Mouse (Mus musculus) lung, postnatal 0 days (tissue): ENCODE results near the gene Tmem176a. TPM values are rescaled to one million over a fixed set of nuclear protein-coding genes. Genes with fewer than 3 reads are reported as not detected.
"Not testable (repeated sequence)": the region's sequence is repeated elsewhere in the genome, so short reads cannot be mapped to it uniquely, and the experiment has no call there.

Experiments
- ATAC-seq: fragments of 200-750 bp; cut with Nextera tagmentation; 2 replicates; pipeline ENCODE4 v1.8.0; 2017; ENCODE audit warnings: moderate library complexity
- DNase-seq: peaks from one replicate; pipeline ENCODE4 v3.0.0-alpha.2; 2016; ENCODE audit warnings: low spot score
- H3K27ac ChIP-seq: fragments of 300-500 bp; sonication (generic); 2 replicates; pipeline ENCODE4 v1.5.1; 2014; ENCODE audit warnings: antibody characterized with exemption, mild to moderate bottlenecking, low read length, mixed read lengths
- H3K27me3 ChIP-seq: fragments of 300-500 bp; sonication (generic); replicated peaks from 2 replicates; pipeline ENCODE4 v1.6.1; 2014; ENCODE audit warnings: low read length, mixed read lengths; ENCODE audit not compliant: insufficient read depth
- H3K36me3 ChIP-seq: fragments of 300-500 bp; sonication (generic); 2 replicates; pipeline ENCODE4 v1.6.1; 2014; ENCODE audit warnings: low read length, mixed read lengths; ENCODE audit not compliant: insufficient read depth
- H3K4me1 ChIP-seq: fragments of 300-500 bp; sonication (generic); 2 replicates; pipeline ENCODE4 v1.6.1; 2014; ENCODE audit warnings: antibody characterized with exemption, low read depth, low read length, mixed read lengths; ENCODE audit not compliant: insufficient read depth
- H3K4me2 ChIP-seq: fragments of 300-500 bp; sonication (generic); replicated peaks from 2 replicates; pipeline ENCODE4 v1.6.1; 2014; ENCODE audit warnings: low read depth, mild to moderate bottlenecking, low read length, moderate library complexity, mixed read lengths
- H3K4me3 ChIP-seq: fragments of 300-500 bp; sonication (generic); 2 replicates; pipeline ENCODE4 v1.5.1; 2014; ENCODE audit warnings: low read depth, low read length
- H3K9ac ChIP-seq: fragments of 300-500 bp; sonication (generic); replicated peaks from 2 replicates; pipeline ENCODE4 v1.6.1; 2014; ENCODE audit warnings: low read depth, mild to moderate bottlenecking
- H3K9me3 ChIP-seq: fragments of 300-500 bp; sonication (generic); 2 replicates; pipeline ENCODE4 v1.6.1; 2016; ENCODE audit warnings: low read length, mixed read lengths
- CTCF ChIP-seq: IDR thresholded peaks from 2 replicates; pipeline ENCODE4 v1.5.1; 2016; ENCODE audit warnings: antibody characterized with exemption, mild to moderate bottlenecking
- EP300 ChIP-seq: IDR thresholded peaks from 2 replicates; pipeline ENCODE4 v1.6.1; 2016; ENCODE audit warnings: antibody characterized with exemption, mild to moderate bottlenecking, control low read depth
- WGBS: fragments of 180-500 bp; shearing (Covaris S2); extraction: QIAGEN DNeasy Blood & Tissue Kit; methylation state at CpG from one replicate; pipeline ENCODE4 v1.1.7; 2014; 5-methylcytosine and 5-hydroxymethylcytosine counted together
- polyA plus RNA-seq: library from polyadenylated mRNA; unstranded; fragments of >200 nt; fragmentation: Nextera tagmentation; extraction: Ambion mirVana; gene quantifications from 2 replicates; pipeline ENCODE4 v1.2.1, GENCODE M21; 2015

Gene Tmem176a
- polyA plus RNA-seq, 1 experiment from 2014 or later = 539 TPM

GRCm38 (mm10) chr6:48815013-48815412, 25.7 kb upstream of the Tmem176a start:
- Histone ChIP-seq H3K27me3 (no peaks in the 10 kb centered on the region), H3K9me3 (no peaks in the 10 kb centered on the region), H3K4me1 (no peaks in the 10 kb centered on the region), H3K4me3 (no peak overlapping the region), H3K27ac (no peak overlapping the region), H3K9ac (no peak overlapping the region), H3K4me2 (no peak overlapping the region), H3K36me3 (no peaks in the 10 kb centered on the region)
- DNase-seq (no peak), ATAC-seq (no peak)
- TF ChIP-seq CTCF (peak; percentile 51), EP300 (no peak)

- ATAC-seq = peak; percentile 68
- TF ChIP-seq CTCF (peak; percentile 95), EP300 (0 out of 2 replicates have a peak, but pooled peaks have one; percentile 6)
- no peaks in the 10 kb centered on the region for H3K27me3 ChIP-seq
- no peaks in the 10 kb centered on the region for H3K36me3 ChIP-seq
- no peak overlapping the region for H3K4me2 ChIP-seq
- WGBS = 2% methylated on average over 6 of the region's 6 CpGs
- no peak overlapping the region for H3K4me3 ChIP-seq
- H3K9me3 ChIP-seq = no peaks in the 10 kb centered on the region
- peak; percentile 92 for DNase-seq
- H3K27ac ChIP-seq = no peak overlapping the region
- no peaks in the 10 kb centered on the region for H3K4me1 ChIP-seq
- H3K9ac ChIP-seq = no peak overlapping the region
These were observed 22.9 kb upstream of the Tmem176a start for GRCm38 (mm10) chr6:48817815-48818214.

GRCm38 (mm10) chr6:48821991-48822785, 18.5 kb upstream of the Tmem176a start:
- not testable (repeated sequence) for ATAC-seq, H3K9ac ChIP-seq, H3K4me1 ChIP-seq, H3K27ac ChIP-seq, H3K4me2 ChIP-seq, H3K9me3 ChIP-seq, H3K36me3 ChIP-seq, H3K27me3 ChIP-seq, H3K4me3 ChIP-seq
- WGBS = 66% methylated on average over 7 of the region's 7 CpGs
- peak; percentile 64 for DNase-seq

GRCm38 (mm10) chr6:48825016-48825415, 15.7 kb upstream of the Tmem176a start:
- Histone ChIP-seq H3K9ac (no peak overlapping the region), H3K9me3 (no peaks in the 10 kb centered on the region), H3K4me1 (peaks cover 11% of the 10 kb centered on the region), H3K4me3 (no peak overlapping the region), H3K27ac (peak overlapping the region; percentile 44; the same call in 1 of the 2 replicates), H3K4me2 (no peak overlapping the region), H3K27me3 (no peaks in the 10 kb centered on the region), H3K36me3 (no peaks in the 10 kb centered on the region)
- 38% methylated on average over 7 of the region's 7 CpGs for WGBS
- ATAC-seq (peak; percentile 75), DNase-seq (peak; percentile 91)
- TF ChIP-seq EP300 (peak; percentile 89), CTCF (no peak)

- H3K36me3 ChIP-seq = peaks cover 11% of the 10 kb centered on the region
- WGBS = 60% methylated on average over 1 of the region's 1 CpGs
- no peak for TF ChIP-seq CTCF
- TF ChIP-seq EP300 = peak; percentile 87
- H3K27ac ChIP-seq = no peak overlapping the region
- ATAC-seq = peak; percentile 80
- H3K27me3 ChIP-seq = no peaks in the 10 kb centered on the region
- H3K4me2 ChIP-seq = no peak overlapping the region
- no peak overlapping the region for H3K4me3 ChIP-seq
- no peaks in the 10 kb centered on the region for H3K9me3 ChIP-seq
- DNase-seq = peak; percentile 84
- H3K4me1 ChIP-seq = peaks cover 20% of the 10 kb centered on the region
- H3K9ac ChIP-seq = no peak overlapping the region
These were observed 11.7 kb upstream of the Tmem176a start for GRCm38 (mm10) chr6:48828976-48829375.

- 0 out of 2 replicates have a peak, but pooled peaks have one; percentile 36 for TF ChIP-seq EP300
- TF ChIP-seq CTCF = no peak
- Histone ChIP-seq H3K27ac (peak overlapping the region; percentile 64), H3K27me3 (no peaks in the 10 kb centered on the region), H3K36me3 (peaks cover 18% of the 10 kb centered on the region), H3K4me1 (peaks cover 18% of the 10 kb centered on the region; the same call in 1 of the 2 replicates), H3K4me3 (no peak overlapping the region), H3K9me3 (no peaks in the 10 kb centered on the region), H3K4me2 (no peak overlapping the region), H3K9ac (no peak overlapping the region)
- DNase-seq (peak; percentile 54), ATAC-seq (peak; percentile 20)
These were observed 11.1 kb upstream of the Tmem176a start for GRCm38 (mm10) chr6:48829651-48830050.
